Mouse (Mus musculus): ENCODE results near the gene Sema5a.

GRCm38 (mm10) chr15:32432927-32433832 is 188.6 kb downstream of the Sema5a start:
- TF ChIP-seq POLR2A (IDR thresholded peaks at IDR 0.05; ENCODE audit: borderline replicate concordance, extremely low read depth, low read depth, low read length) (no peak), CTCF (IDR thresholded peaks at IDR 0.05; ENCODE audit: insufficient read depth, low read length) (no peak)
